Mouse (Mus musculus) midbrain, embryonic 10.5 days (tissue): ENCODE results near the gene Insr. TPM values are rescaled to one million over a fixed set of nuclear protein-coding genes. Genes with fewer than 3 reads are reported as not detected.

Experiments
- DNase-seq: peaks from one replicate; pipeline ENCODE4 v3.0.0-alpha.2; 2017; ENCODE audit warnings: low spot score
- H3K27ac ChIP-seq: fragments of 300-500 bp; sonication (generic); replicated peaks from 2 replicates; pipeline ENCODE4 v1.5.1; 2016; ENCODE audit warnings: mild to moderate bottlenecking
- H3K27me3 ChIP-seq: fragments of 300-500 bp; sonication (generic); 2 replicates; pipeline ENCODE4 v1.6.1; 2016; ENCODE audit warnings: low read depth, mild to moderate bottlenecking; ENCODE audit not compliant: poor library complexity, severe bottlenecking
- H3K36me3 ChIP-seq: fragments of 300-500 bp; sonication (generic); 2 replicates; pipeline ENCODE4 v1.6.1; 2016; ENCODE audit warnings: mild to moderate bottlenecking, moderate library complexity
- H3K4me1 ChIP-seq: fragments of 300-500 bp; sonication (generic); 2 replicates; pipeline ENCODE4 v1.6.1; 2016
- H3K4me3 ChIP-seq: fragments of 300-500 bp; sonication (generic); 2 replicates; pipeline ENCODE4 v1.5.1; 2016; ENCODE audit warnings: mild to moderate bottlenecking, moderate library complexity
- H3K9me3 ChIP-seq: fragments of 300-500 bp; sonication (generic); replicated peaks from 2 replicates; pipeline ENCODE4 v1.6.1; 2016; ENCODE audit warnings: mild to moderate bottlenecking
- WGBS: fragments of 180-500 bp; shearing (Covaris S2); methylation state at CpG from one replicate; pipeline ENCODE4 v1.1.7; 2016; 5-methylcytosine and 5-hydroxymethylcytosine counted together
- polyA plus RNA-seq: library from polyadenylated mRNA; unstranded; fragments of >200 nt; fragmentation: Nextera tagmentation; extraction: Ambion mirVana; gene quantifications from 2 replicates; pipeline ENCODE4 v1.2.1, GENCODE M21; 2016

Gene Insr
- polyA plus RNA-seq, 1 experiment from 2014 or later, result 21.9 TPM

DNA sequence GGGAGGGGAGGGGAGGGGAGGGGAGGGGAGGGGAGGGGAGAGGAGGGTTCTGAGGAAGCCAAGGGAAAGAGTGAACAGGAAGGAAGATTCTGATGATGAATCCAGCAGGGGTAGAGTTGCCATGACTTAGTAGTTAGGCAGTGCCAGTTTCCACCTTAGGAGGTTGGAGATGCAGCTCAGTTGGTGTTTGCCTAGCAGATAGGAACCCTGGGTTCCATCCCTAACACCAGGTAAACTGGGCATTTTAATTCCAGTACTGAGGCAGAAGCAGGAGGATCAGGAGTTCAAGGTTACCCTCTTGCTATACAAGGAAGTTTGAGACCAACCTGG lies 56.8 kb downstream of the Insr start:
- Histone ChIP-seq H3K27me3 (no peaks in the 10 kb centered on the region), H3K27ac (no peak overlapping the region), H3K36me3 (no peaks in the 10 kb centered on the region), H3K4me1 (peaks cover 18% of the 10 kb centered on the region), H3K4me3 (no peak overlapping the region), H3K9me3 (no peaks in the 10 kb centered on the region)
- no peak for DNase-seq

DNA sequence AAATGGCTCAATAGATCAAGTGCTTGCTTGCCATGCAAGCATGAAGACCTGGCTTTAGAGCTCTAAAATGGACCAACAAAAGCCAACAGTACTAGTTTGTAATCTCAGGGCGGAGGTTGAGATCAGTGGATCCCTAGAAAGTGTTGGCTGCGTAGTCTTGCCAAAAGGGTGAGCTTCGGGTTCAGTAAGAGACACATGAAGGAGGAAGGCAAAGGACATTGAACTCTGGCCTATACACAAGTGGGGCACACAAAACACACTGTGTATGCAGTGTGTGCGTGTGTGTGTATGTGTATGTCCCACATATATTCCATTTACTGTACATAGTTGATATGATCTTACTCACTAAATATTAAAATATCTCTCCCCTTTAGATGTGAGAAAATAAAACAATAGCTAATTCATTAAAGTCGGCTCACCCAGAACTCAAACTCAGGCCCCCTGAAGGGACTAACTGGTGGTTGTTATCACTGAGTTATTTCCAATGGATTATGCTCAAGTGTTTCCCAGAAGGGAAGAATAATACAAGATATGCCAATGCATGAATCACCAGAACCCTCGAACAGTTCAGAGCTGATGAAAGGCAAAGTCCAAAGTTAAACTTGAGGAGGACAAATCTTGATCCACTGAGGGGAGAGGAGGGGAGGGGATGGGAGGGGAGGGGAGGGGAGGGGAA lies 57.3 kb downstream of the Insr start:
- H3K4me3 ChIP-seq, result peak overlapping the region; percentile 63
- DNase-seq, result no peak
- H3K4me1 ChIP-seq, result peaks cover 18% of the 10 kb centered on the region
- no peaks in the 10 kb centered on the region for H3K36me3 ChIP-seq
- 82% methylated on average over 6 of the region's 6 CpGs for WGBS
- peak overlapping the region; percentile 91 for H3K27ac ChIP-seq
- no peaks in the 10 kb centered on the region for H3K27me3 ChIP-seq
- no peaks in the 10 kb centered on the region for H3K9me3 ChIP-seq

DNA sequence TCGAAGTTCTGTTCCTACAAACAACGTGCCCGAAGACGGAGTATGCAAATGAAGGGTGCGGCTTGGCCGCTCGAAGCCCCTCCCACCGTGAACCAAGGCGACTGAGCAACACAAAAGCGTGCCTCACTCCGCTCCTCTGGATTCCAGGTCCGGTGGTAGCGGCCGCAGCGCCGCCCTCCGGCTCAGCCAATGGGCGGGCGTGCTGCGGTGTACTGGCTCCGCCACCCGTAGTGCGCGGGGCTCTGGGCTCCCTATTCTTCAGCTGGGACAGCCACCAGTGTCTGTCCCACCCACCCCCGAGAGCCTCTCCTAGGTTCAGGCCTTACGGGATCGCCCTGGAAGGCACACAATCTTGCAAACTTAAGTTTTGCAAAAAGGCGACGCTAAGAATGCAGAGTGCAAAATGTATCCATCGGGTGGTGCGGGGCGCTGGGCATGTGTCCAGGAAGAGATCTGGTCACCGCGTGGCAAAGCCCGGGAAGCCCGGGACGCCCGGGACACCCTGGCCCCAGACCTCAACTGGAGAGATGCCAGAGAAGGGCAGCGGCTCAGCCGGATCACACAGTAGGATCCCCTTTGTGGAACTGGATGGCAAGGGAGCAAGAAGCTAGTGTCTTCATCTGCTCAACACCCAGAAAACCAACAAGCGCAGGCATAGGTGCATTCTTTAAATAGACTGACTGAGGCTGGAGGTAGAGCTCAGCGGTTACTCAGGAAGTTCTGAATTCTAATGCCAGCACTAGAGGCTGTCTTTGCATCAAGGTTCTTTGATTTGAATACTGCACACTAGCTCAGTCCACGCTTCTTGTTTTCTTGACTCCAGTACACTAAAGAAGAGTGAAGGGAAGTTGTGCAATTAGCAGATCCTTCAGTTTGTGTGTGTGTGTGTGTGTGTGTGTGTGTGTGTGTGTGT lies 58.1 kb downstream of the Insr start:
- Histone ChIP-seq H3K4me1 (peaks cover 18% of the 10 kb centered on the region), H3K27me3 (no peaks in the 10 kb centered on the region), H3K9me3 (no peaks in the 10 kb centered on the region), H3K36me3 (no peaks in the 10 kb centered on the region), H3K4me3 (peak overlapping the region; percentile 63), H3K27ac (peak overlapping the region; percentile 91)
- 2% methylated on average over 43 of the region's 43 CpGs for WGBS
- peak; percentile 94 for DNase-seq

DNA sequence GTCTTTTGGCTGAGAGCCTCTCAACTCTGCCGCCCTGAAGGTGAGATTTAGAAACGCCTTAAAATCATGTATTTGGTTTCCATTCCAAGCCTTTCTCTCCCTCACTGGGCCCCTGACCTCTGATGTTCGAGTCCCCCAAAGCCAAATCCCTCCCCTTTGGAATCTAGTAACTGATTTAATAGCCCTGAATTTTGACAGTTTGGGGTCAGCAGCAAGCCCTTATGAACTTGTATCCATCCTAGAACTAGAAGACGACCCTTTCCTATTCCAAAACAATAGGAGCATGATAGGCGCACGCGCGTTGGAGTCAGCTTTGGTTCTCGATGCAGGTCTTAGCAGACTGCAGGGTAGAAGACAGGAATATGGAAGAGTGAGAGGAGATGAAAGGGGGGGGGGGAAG lies 58.9 kb downstream of the Insr start:
- no peak for DNase-seq
- Histone ChIP-seq H3K27ac (peak overlapping the region; percentile 91), H3K9me3 (no peaks in the 10 kb centered on the region), H3K4me3 (peak overlapping the region; percentile 63), H3K36me3 (no peaks in the 10 kb centered on the region), H3K27me3 (no peaks in the 10 kb centered on the region), H3K4me1 (peaks cover 18% of the 10 kb centered on the region)
- 6% methylated on average over 9 of the region's 9 CpGs for WGBS

DNA sequence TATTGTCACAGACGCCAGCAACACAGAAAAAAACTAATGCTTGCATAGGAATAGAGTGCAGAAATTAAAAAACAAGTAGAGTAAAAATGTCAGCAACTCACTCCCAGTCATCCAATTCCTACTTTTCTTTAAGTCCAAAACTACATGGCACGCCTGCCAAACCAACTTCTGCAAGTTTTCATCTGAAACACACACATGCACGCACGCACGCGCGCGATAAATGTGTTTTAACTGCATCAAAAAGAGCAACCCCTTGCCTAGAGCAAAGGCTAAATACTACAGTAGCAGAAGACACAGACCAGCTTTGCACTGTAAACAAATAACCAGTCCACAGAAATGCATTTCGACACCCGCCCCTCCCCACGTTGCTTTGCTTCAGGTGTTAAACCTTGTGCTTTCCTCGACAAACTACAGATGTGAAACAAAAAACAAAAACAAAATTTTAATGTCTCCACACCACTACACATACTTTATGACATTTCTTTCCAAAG lies 59.5 kb downstream of the Insr start:
- Histone ChIP-seq H3K4me1 (peaks cover 18% of the 10 kb centered on the region), H3K9me3 (no peaks in the 10 kb centered on the region), H3K27me3 (no peaks in the 10 kb centered on the region), H3K36me3 (no peaks in the 10 kb centered on the region), H3K27ac (peak overlapping the region; percentile 91), H3K4me3 (no peak overlapping the region; the same call in 1 of the 2 replicates)
- DNase-seq, result no peak
- WGBS, result 93% methylated on average over 12 of the region's 12 CpGs

DNA sequence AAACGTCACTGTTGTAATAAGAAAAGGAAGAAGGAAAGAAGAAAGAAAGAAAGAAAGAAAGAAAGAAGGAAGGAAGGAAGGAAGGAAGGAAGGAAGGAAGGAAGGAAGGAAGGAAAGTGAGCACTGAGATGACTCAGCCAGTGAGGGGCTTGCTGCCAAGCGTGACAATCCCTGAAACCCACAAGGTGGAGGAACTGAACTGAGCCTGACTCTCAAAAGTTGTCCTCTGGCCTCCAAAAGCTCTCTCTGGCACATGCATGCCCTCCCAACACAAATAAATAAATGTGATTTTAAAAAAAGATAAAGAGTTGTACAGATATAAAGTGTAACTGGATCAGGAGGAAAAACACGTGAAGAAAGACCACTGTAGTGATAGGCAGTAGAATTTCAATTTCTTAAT lies 60.2 kb downstream of the Insr start:
- Histone ChIP-seq H3K36me3 (no peaks in the 10 kb centered on the region), H3K4me3 (no peak overlapping the region), H3K9me3 (no peaks in the 10 kb centered on the region), H3K27ac (no peak overlapping the region), H3K4me1 (peaks cover 18% of the 10 kb centered on the region), H3K27me3 (no peaks in the 10 kb centered on the region)
- DNase-seq, result no peak
- WGBS, result 82% methylated on average over 3 of the region's 3 CpGs

DNA sequence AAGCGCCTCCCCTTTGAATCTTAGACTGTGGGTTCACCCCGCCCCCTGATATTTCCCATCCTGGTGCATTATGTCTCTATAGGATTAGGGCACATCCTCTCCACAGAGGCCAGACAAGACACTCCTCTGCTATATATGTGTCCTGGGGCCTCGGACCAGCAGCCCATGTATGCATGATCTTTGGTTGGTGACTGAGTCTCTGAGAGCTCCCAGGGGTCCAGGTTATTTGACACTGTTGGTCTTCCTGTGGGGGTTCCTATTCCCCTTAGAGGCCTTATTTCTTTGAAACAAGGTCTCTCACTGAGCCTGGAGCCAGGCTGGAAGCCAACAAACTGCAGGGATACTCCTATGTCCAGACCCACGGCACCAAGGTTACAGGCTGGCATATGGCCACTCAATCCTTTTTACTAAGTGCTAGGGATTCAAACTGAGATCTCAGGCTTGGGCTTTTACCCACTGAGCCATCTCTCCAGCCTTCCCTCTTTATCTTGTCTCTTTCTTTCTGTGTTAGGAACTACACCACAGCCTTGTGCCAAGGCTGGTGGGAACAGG lies 62.8 kb downstream of the Insr start:
- Histone ChIP-seq H3K4me1 (peaks cover 8% of the 10 kb centered on the region), H3K27me3 (no peaks in the 10 kb centered on the region), H3K4me3 (no peak overlapping the region), H3K36me3 (no peaks in the 10 kb centered on the region), H3K27ac (no peak overlapping the region), H3K9me3 (no peaks in the 10 kb centered on the region)
- no peak for DNase-seq
- WGBS, result 78% methylated on average over 4 of the region's 4 CpGs

DNA sequence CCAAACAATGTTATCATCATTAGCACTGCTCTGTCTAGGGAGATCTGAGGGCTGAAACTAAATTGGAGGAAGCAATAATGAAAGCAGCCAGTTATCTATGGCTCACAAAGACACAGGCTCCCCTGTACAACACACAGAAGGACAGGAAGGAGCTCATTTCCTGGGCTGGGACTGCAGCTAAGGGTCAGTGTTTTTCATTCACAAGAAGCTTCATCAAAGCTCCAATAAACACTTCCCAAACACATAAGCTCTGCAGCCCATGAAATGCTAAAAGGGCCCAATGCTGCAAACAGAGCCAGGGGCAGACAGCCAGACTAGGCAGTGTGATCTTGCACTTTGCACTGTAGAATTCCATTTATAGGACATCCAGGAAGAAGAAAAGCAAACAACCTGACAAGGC lies 63.9 kb downstream of the Insr start:
- no peak overlapping the region for H3K4me3 ChIP-seq
- no peak for DNase-seq
- H3K27ac ChIP-seq, result no peak overlapping the region
- H3K4me1 ChIP-seq, result peaks cover 3% of the 10 kb centered on the region
- no peaks in the 10 kb centered on the region for H3K27me3 ChIP-seq
- H3K36me3 ChIP-seq, result peaks cover 9% of the 10 kb centered on the region; the same call in 1 of the 2 replicates
- no peaks in the 10 kb centered on the region for H3K9me3 ChIP-seq

DNA sequence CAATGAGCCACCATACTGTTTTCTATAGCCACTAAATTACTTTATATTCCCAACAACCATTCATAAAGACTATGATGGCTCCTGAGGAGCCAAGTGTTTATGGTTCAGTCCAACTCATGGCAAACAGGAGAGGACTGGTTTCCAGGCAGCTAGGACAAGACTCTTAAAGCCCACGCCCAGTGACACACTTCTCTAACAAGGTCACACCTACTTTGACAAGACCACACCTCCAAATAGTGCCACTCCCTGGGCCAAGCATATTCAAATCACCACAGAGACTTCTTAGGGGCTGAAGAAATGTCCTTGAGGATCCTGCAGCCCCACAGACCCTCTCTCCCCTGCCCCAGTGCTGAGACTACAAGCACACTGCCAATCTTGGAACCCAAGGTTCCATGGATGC lies 64.8 kb downstream of the Insr start:
- H3K36me3 ChIP-seq, result peaks cover 9% of the 10 kb centered on the region; the same call in 1 of the 2 replicates
- H3K4me1 ChIP-seq, result no peaks in the 10 kb centered on the region
- no peaks in the 10 kb centered on the region for H3K27me3 ChIP-seq
- H3K4me3 ChIP-seq, result no peak overlapping the region
- no peaks in the 10 kb centered on the region for H3K9me3 ChIP-seq
- 92% methylated on average over 1 of the region's 1 CpGs for WGBS
- no peak overlapping the region for H3K27ac ChIP-seq
- DNase-seq, result no peak

DNA sequence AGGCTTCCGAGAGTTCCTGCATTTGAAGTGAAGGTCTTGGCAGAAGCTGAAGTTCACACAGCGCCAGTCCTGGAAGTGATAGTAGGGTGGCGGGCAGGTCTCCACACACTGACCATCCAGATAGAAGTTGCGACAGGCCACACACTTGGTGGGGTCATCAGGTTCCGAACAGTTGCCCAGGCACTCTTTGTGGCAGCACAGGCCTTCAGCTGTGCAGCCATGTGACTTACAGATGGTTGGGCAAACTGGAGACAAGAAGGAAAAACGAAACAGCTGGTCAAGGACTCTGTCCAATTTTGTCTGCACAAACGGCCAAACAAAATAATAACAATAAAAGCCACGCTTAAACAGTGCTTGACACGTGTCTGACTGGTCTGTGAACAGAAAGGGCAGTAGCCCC lies 68.0 kb downstream of the Insr start:
- no peaks in the 10 kb centered on the region for H3K4me1 ChIP-seq
- peaks cover 15% of the 10 kb centered on the region for H3K36me3 ChIP-seq
- H3K27me3 ChIP-seq, result no peaks in the 10 kb centered on the region
- H3K9me3 ChIP-seq, result no peaks in the 10 kb centered on the region
- no peak for DNase-seq
- no peak overlapping the region for H3K27ac ChIP-seq
- 91% methylated on average over 9 of the region's 9 CpGs for WGBS
- no peak overlapping the region for H3K4me3 ChIP-seq

DNA sequence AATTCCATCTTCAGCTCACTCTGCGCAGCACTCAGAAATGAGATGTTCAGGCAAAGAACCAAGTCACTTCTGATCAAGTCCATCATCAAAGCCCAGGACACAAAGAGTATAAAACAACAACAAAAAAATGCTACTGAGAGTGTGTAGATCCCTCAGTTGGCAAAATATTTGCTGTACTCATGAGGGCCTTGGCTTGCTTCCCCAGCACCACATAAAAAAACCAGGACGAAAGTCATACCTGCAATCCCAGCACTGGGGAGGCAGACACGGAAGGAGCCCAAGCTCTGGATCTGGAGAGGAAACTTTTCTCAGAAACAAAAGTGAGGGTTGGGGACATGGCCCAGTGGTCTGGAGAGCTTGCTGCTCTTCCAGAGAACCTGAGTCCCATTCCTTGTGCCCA lies 69.5 kb downstream of the Insr start:
- no peaks in the 10 kb centered on the region for H3K27me3 ChIP-seq
- H3K4me3 ChIP-seq, result no peak overlapping the region
- DNase-seq, result no peak
- WGBS, result 92% methylated on average over 3 of the region's 3 CpGs
- H3K4me1 ChIP-seq, result no peaks in the 10 kb centered on the region
- H3K9me3 ChIP-seq, result no peaks in the 10 kb centered on the region
- H3K27ac ChIP-seq, result no peak overlapping the region
- H3K36me3 ChIP-seq, result peaks cover 23% of the 10 kb centered on the region

DNA sequence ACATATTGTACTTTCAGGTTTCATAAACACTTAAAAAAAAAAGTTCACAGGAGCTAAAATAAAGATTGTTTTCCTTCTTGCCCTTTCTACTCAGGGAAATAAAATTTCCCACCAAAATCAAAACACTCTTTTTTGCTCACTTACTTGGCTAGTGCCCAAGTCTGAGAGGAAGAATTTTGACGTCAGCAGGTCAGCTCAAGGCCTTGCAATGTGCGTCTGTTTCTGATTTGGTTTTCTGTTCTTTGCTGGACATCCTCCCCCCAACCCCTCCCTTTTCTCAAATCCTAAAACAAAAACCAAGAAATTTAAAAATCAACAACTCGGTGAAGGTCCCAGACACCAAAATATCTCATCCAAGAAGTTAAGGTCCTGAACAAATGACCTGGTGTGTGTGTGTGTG lies 70.1 kb downstream of the Insr start:
- no peak for DNase-seq
- Histone ChIP-seq H3K4me1 (no peaks in the 10 kb centered on the region), H3K4me3 (no peak overlapping the region), H3K9me3 (no peaks in the 10 kb centered on the region), H3K27me3 (no peaks in the 10 kb centered on the region), H3K27ac (no peak overlapping the region), H3K36me3 (peaks cover 30% of the 10 kb centered on the region)
- 74% methylated on average over 3 of the region's 3 CpGs for WGBS

DNA sequence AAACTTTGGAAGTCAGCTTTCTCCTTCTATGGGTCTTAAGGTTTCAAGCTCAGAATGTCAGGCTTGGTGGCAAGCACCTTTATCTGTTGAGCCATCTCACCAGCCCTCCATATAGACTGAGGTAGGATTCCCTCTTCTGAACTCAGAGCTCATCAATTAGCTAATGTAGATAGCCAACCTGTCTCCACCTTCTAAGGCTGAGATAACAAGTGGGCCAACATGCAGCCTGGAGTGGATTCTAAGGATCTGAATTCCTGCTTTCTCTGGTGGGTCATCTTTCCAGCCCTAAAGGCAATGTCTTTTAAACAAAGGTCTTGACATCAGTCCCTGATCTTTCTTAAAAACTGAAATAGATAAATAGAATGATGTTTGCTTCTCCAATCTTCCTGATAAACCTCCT lies 70.7 kb downstream of the Insr start:
- Histone ChIP-seq H3K4me1 (no peaks in the 10 kb centered on the region), H3K27me3 (no peaks in the 10 kb centered on the region), H3K4me3 (no peak overlapping the region), H3K9me3 (no peaks in the 10 kb centered on the region), H3K36me3 (peaks cover 31% of the 10 kb centered on the region), H3K27ac (no peak overlapping the region)
- DNase-seq, result no peak
